Mouse (Mus musculus) frontal cortex, postnatal 10 days (tissue): ENCODE results near the gene Tbc1d16.

ENCODE experiments used
- DNase-seq, 2 experiments: peaks; one replicate each; pipeline ENCODE4 v3.0.0; 2022; ENCODE audit warnings: low spot score in 2 of 2, mixed read lengths in 1 of 2

Tbc1d16 gene

GRCm38 (mm10) chr11:119178317-119178716 lies 50.0 kb downstream of the Tbc1d16 start:
- DNase-seq = no peak

- DNase-seq = no peak
Measured at GRCm38 (mm10) chr11:119176389-119177179, 51.7 kb downstream of the Tbc1d16 start.

- no peak for DNase-seq
Measured at GRCm38 (mm10) chr11:119171588-119171987, 56.7 kb downstream of the Tbc1d16 start.

- DNase-seq = no peak
Measured at GRCm38 (mm10) chr11:119168851-119169250, 59.4 kb downstream of the Tbc1d16 start.

- DNase-seq = no peak
Measured at GRCm38 (mm10) chr11:119165995-119166394, 62.3 kb downstream of the Tbc1d16 start.

GRCm38 (mm10) chr11:119164375-119164774 lies 63.9 kb downstream of the Tbc1d16 start:
- DNase-seq = no peak

- no peak for DNase-seq
Measured at GRCm38 (mm10) chr11:119163734-119163992, 64.6 kb downstream of the Tbc1d16 start.

- no peak for DNase-seq
Measured at GRCm38 (mm10) chr11:119162959-119163733, 65.2 kb downstream of the Tbc1d16 start.

GRCm38 (mm10) chr11:119161665-119162064 lies 66.6 kb downstream of the Tbc1d16 start:
- no peak for DNase-seq

GRCm38 (mm10) chr11:119160050-119160449 lies 68.2 kb downstream of the Tbc1d16 start:
- no peak for DNase-seq

GRCm38 (mm10) chr11:119159496-119159895 lies 68.8 kb downstream of the Tbc1d16 start:
- DNase-seq = no peak

GRCm38 (mm10) chr11:119157377-119158189 lies 70.7 kb downstream of the Tbc1d16 start:
- DNase-seq = no peak

GRCm38 (mm10) chr11:119156481-119157254 lies 71.6 kb downstream of the Tbc1d16 start:
- no peak for DNase-seq

- DNase-seq = no peak
Measured at GRCm38 (mm10) chr11:119155638-119156480, 72.4 kb downstream of the Tbc1d16 start.

- no peak for DNase-seq
Measured at GRCm38 (mm10) chr11:119152321-119152831, 75.9 kb downstream of the Tbc1d16 start.

- no peak for DNase-seq
Measured at GRCm38 (mm10) chr11:119151073-119151607, 77.2 kb downstream of the Tbc1d16 start.

- no peak for DNase-seq
Measured at GRCm38 (mm10) chr11:119150442-119150841, 77.9 kb downstream of the Tbc1d16 start.

- DNase-seq = no peak
Measured at GRCm38 (mm10) chr11:119148829-119149228, 79.5 kb downstream of the Tbc1d16 start.

- DNase-seq = no peak
Measured at GRCm38 (mm10) chr11:119147153-119147552, 81.1 kb downstream of the Tbc1d16 start.

- no peak for DNase-seq
Measured at GRCm38 (mm10) chr11:119146140-119146539, 82.2 kb downstream of the Tbc1d16 start.
